Mouse (Mus musculus) retina, embryonic 14.5 days (tissue): ENCODE measurements around the gene Neurl4.
"Not testable (repeated sequence)": the region's sequence is repeated elsewhere in the genome, so short reads cannot be mapped to it uniquely, and the experiment has no call there.

ENCODE experiments used
- DNase-seq: peaks from one replicate; pipeline ENCODE4 v3.0.0-alpha.2; 2015; ENCODE audit warnings: low spot score

Neurl4 gene

GRCm38 (mm10) chr11:69900471-69901405 is at the start of gene Neurl4, which contains the start of gene 2810408A11Rik:
Gene Neurl4, plus strand, starts transcription at chr11:69901072.
Gene 2810408A11Rik, minus strand, starts transcription at chr11:69900987.
- peak; percentile 93 for DNase-seq

- no peak for DNase-seq
Measured at GRCm38 (mm10) chr11:69853994-69854393, 46.9 kb upstream of the Neurl4 start.

- no peak for DNase-seq
Measured at GRCm38 (mm10) chr11:69854680-69855079, 46.2 kb upstream of the Neurl4 start.

- peak; percentile 74 for DNase-seq
Measured at GRCm38 (mm10) chr11:69855347-69855746, 45.5 kb upstream of the Neurl4 start.

GRCm38 (mm10) chr11:69858113-69858998 is 42.5 kb upstream of the Neurl4 start, which contains the start of gene Tnk1:
Gene Tnk1, minus strand, starts transcription at chr11:69858730.
- no peak for DNase-seq

GRCm38 (mm10) chr11:69863729-69864128 is 37.1 kb upstream of the Neurl4 start:
- not testable (repeated sequence) for DNase-seq

GRCm38 (mm10) chr11:69864138-69864860 is 36.6 kb upstream of the Neurl4 start:
- no peak for DNase-seq

- no peak for DNase-seq
Measured at GRCm38 (mm10) chr11:69865561-69865960, 35.3 kb upstream of the Neurl4 start.

GRCm38 (mm10) chr11:69867335-69867734 is 33.5 kb upstream of the Neurl4 start:
- DNase-seq, result no peak

- DNase-seq, result no peak
Measured at GRCm38 (mm10) chr11:69870289-69871069, 30.4 kb upstream of the Neurl4 start.

- no peak for DNase-seq
Measured at GRCm38 (mm10) chr11:69871822-69872221, 29.1 kb upstream of the Neurl4 start.

GRCm38 (mm10) chr11:69872451-69872850 is 28.4 kb upstream of the Neurl4 start:
- no peak for DNase-seq

- no peak for DNase-seq
Measured at GRCm38 (mm10) chr11:69876186-69876585, 24.7 kb upstream of the Neurl4 start.

- peak; percentile 88 for DNase-seq
Measured at GRCm38 (mm10) chr11:69876867-69877266, 24.0 kb upstream of the Neurl4 start.

- DNase-seq, result no peak
Measured at GRCm38 (mm10) chr11:69877878-69878277, 23.0 kb upstream of the Neurl4 start, which contains the start of gene Tmem95. Gene Tmem95, minus strand, starts transcription at chr11:69878018.

- DNase-seq, result no peak
Measured at GRCm38 (mm10) chr11:69878399-69878798, 22.5 kb upstream of the Neurl4 start.

- no peak for DNase-seq
Measured at GRCm38 (mm10) chr11:69878952-69879351, 21.9 kb upstream of the Neurl4 start.

- no peak for DNase-seq
Measured at GRCm38 (mm10) chr11:69879711-69880110, 21.2 kb upstream of the Neurl4 start.

GRCm38 (mm10) chr11:69880506-69880852 is 20.4 kb upstream of the Neurl4 start:
- DNase-seq, result peak; percentile 77

- peak; percentile 81 for DNase-seq
Measured at GRCm38 (mm10) chr11:69880853-69881603, 19.8 kb upstream of the Neurl4 start, which contains the start of gene Kctd11. Gene Kctd11, minus strand, starts transcription at chr11:69881406.
